11 mouse cellular contexts compared by ENCODE assay signal in genomic region chr5:4649858-4650556, GRCm38 (mm10).
DNase-seq lines count a peak whose midpoint lies in the region; ATAC-seq and TF ChIP-seq lines count a peak whose summit lies in the region.
"Had no signal": no experiment of that assay in that cellular context is flagged by ENCODE, and none has a peak within 500 bp of the region (broad histone marks: within the 10 kb centered on the region; RNA-seq: fewer than 3 reads in every experiment).

No protein-coding gene starts in this region.

- peak; percentile 13 for DNase-seq in gastrocnemius, postnatal 25 days
- no peak for DNase-seq in gastrocnemius, postnatal 36 days
- DNase-seq in kidney, postnatal 10 days, result peak; percentile 40
- DNase-seq in kidney, adult 8-10 months, result no peak
- DNase-seq in brain, embryonic 14.5 days (ENCODE audit: low read depth), result peak; percentile 56
- DNase-seq in forelimb bud, embryonic 11.5 days (ENCODE audit: low read depth, low spot score), result peak; percentile 40
- no peak for DNase-seq in ovary, postnatal 10 days (ENCODE audit: low spot score)
- DNase-seq: cerebellum, postnatal 25 days; right cerebral cortex, postnatal 4 days had no signal

- ATAC-seq in monocyte, adult 5-6 weeks (replicated peaks; ENCODE audit: insufficient number of reproducible peaks, low FRiP score, low TSS enrichment, poor library complexity, severe bottlenecking), result no peak
- ATAC-seq: liver, embryonic 12.5 days had no signal

- no peak for TF ChIP-seq CTCF in brain, embryonic 14.5 days (IDR thresholded peaks at IDR 0.05; ENCODE audit: borderline replicate concordance, extremely low read depth, insufficient read depth, insufficient read length)

- intact Hi-C loops in gastrocnemius, postnatal 36 days (cut with DNase I), result no loop called here

- TF ChIP-seq POLR2A in brain, embryonic 14.5 days (IDR thresholded peaks at IDR 0.05; ENCODE audit: borderline replicate concordance, extremely low read depth, insufficient read depth, insufficient read length, poor library complexity, severe bottlenecking), result no peak

Comparison
In these comparisons a context has a peak if more than half of its experiments do, and no peak if none do; other contexts are left out.
1. DNase-seq: peak in gastrocnemius, postnatal 25 days (single experiment), kidney, postnatal 10 days (single experiment), brain, embryonic 14.5 days (single experiment) and forelimb bud, embryonic 11.5 days (single experiment); none in gastrocnemius, postnatal 36 days (0 of 2), kidney, adult 8-10 months (0 of 2) and ovary, postnatal 10 days (single experiment).